Mouse (Mus musculus) heart, postnatal 0 days (tissue): Measurements from ENCODE around the gene Irf2bp1.

Experiments
- CTCF ChIP-seq: IDR thresholded peaks from 2 replicates; pipeline ENCODE4 v1.5.1; 2016; ENCODE audit warnings: antibody characterized with exemption, control low read depth, low read depth
- EP300 ChIP-seq: IDR thresholded peaks from 2 replicates; pipeline ENCODE4 v1.6.1; 2016; ENCODE audit warnings: antibody characterized with exemption, low read depth

DNA sequence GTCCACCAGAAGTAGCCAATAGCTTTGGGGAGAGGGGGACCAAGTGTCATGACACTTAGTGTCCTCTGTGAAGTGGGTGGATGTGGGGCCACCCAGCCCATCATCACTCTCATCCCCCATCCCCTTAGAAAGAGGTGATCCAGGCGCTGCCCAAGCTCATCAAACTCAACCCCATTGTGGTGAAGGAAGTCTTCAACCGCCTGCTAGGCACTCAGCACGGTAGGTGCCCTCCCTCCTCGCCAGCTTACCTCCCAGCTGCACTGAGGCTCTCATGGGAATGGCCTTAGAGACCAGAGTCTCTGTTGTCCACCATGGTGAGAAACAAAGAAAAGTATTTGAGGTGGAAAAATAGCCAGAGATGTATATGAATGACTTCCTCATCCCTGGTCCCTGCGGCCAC, 45.4 kb downstream of the Irf2bp1 start:
- TF ChIP-seq CTCF (no peak), EP300 (no peak)
